Mouse (Mus musculus) left cerebral cortex, adult 18-20 months (tissue): Measurements from ENCODE around the gene Mmp10. TPM values are rescaled to one million over a fixed set of nuclear protein-coding genes. Genes with fewer than 3 reads are reported as not detected.

Experiments used
- total RNA-seq, 2 experiments: library from RNA; stranded (reverse); gene quantifications; 2 replicates each; pipeline ENCODE4 v1.2.3; 2021

Gene Mmp10
- total RNA-seq, 2 experiments from 2014 or later: not detected

Other genes with a start within 250 kb of the Mmp10 start
- under 1 TPM in 1 of 2 experiments, not detected in 1; 0.30 TPM for gene Mmp13, start 229.8 kb upstream of the Mmp10 start, total RNA-seq
- gene Mmp12, start 158.0 kb upstream of the Mmp10 start, total RNA-seq: not detected
- not detected for gene Mmp1b, start 114.3 kb upstream of the Mmp10 start, total RNA-seq
- not detected for gene Mmp3, start 56.5 kb upstream of the Mmp10 start, total RNA-seq
- gene Mmp8, start 56.1 kb downstream of the Mmp10 start, total RNA-seq: not detected
- gene Mmp27, start 69.0 kb downstream of the Mmp10 start, total RNA-seq: not detected
- not detected for gene Mmp20, start 125.9 kb downstream of the Mmp10 start, total RNA-seq
- not detected for gene Mmp7, start 189.7 kb downstream of the Mmp10 start, total RNA-seq